Mouse (Mus musculus) G1E (cell line): ENCODE results near the gene Lrba.

Source experiments
- CTCF ChIP-seq: IDR thresholded peaks from 2 replicates; pipeline ENCODE4 v1.5.1; 2012; ENCODE audit warnings: low read depth, low read length, inconsistent platforms, mixed read lengths
- GATA1 ChIP-seq: IDR thresholded peaks from 2 replicates; pipeline ENCODE4 v1.6.1; 2012; ENCODE audit warnings: borderline replicate concordance, low read length, inconsistent platforms, mixed read lengths
- GATA2 ChIP-seq: IDR thresholded peaks from 2 replicates; pipeline ENCODE4 v1.6.1; 2012; ENCODE audit warnings: low read depth, low read length, inconsistent platforms, borderline replicate concordance
- POLR2AphosphoS5 ChIP-seq: IDR thresholded peaks from 2 replicates; pipeline ENCODE4 v1.6.1; 2012; ENCODE audit warnings: low read depth, low read length, inconsistent platforms; ENCODE audit not compliant: insufficient replicate concordance
- TAL1 ChIP-seq: conservative IDR thresholded peaks from 2 replicates; pipeline ENCODE4 v1.6.1; 2012; ENCODE audit warnings: low read depth, low read length, inconsistent platforms, mixed read lengths

DNA sequence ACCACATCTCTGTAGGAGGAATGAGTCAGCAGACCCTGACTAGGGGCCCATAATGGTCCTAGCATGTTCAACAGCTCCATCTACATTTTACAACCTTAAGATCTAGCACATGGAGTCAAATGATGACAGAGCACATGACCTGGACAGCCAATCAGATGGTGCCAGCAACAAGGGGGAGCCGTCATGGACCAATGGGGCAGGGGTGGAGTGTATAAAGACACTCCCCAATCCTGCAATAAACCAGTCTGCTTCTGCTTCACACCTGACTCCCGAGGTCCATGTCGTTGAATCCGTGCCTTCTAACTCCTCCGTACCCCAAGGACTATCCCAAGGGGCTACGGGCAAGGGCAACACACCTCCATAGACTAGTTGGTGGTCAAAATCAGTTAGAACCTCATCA is 594.9 kb downstream of the Lrba start:
- TF ChIP-seq CTCF (no peak), POLR2AphosphoS5 (no peak), GATA1 (no peak), TAL1 (no peak), GATA2 (no peak)
